Mouse (Mus musculus) heart, adult 2 months (tissue): ENCODE results near the gene Srcap. TPM values are rescaled to one million over a fixed set of nuclear protein-coding genes. Genes with fewer than 3 reads are reported as not detected.

ENCODE experiments used
- DNase-seq, 2 experiments: peaks; one replicate each; pipeline ENCODE4 v3.0.0; 2021
- H3K27ac ChIP-seq: fragments of 200-600 bp; 2 replicates; pipeline ENCODE4 v1.8.1; 2022
- H3K27me3 ChIP-seq: fragments of 200-500 bp; 2 replicates; pipeline ENCODE4 v1.6.1; 2012; ENCODE audit warnings: mild to moderate bottlenecking, low read length, inconsistent platforms, mixed read lengths; ENCODE audit not compliant: control insufficient read depth, insufficient read depth
- H3K36me3 ChIP-seq: fragments of 200-500 bp; 2 replicates; pipeline ENCODE4 v1.6.1; 2012; ENCODE audit warnings: low read length, inconsistent platforms; ENCODE audit not compliant: control insufficient read depth, insufficient read depth
- H3K4me1 ChIP-seq: fragments of 200-500 bp; 2 replicates; pipeline ENCODE4 v1.6.1; 2011; ENCODE audit warnings: low read length; ENCODE audit not compliant: control insufficient read depth, insufficient read depth
- H3K4me3 ChIP-seq: fragments of 200-600 bp; 2 replicates; pipeline ENCODE4 v1.8.1; 2022
- H3K79me2 ChIP-seq: fragments of 200-500 bp; replicated peaks from 2 replicates; pipeline ENCODE4 v1.6.1; 2012; ENCODE audit warnings: mild to moderate bottlenecking, inconsistent platforms, low read length, moderate library complexity, mixed read lengths; ENCODE audit not compliant: control insufficient read depth, insufficient read depth
- H3K9ac ChIP-seq: fragments of 200-500 bp; 2 replicates; pipeline ENCODE4 v1.6.1; 2012; ENCODE audit warnings: low read depth, mild to moderate bottlenecking, control low read depth, inconsistent platforms, low read length, mixed read lengths
- CTCF ChIP-seq: fragments of 200-600 bp; IDR thresholded peaks from 2 replicates; pipeline ENCODE4 v1.8.1; 2022; ENCODE audit warnings: antibody characterized with exemption, mild to moderate bottlenecking, moderate library complexity
- EP300 ChIP-seq: fragments of 200-500 bp; IDR thresholded peaks from 2 replicates; pipeline ENCODE4 v1.6.1; 2011; ENCODE audit warnings: low read depth, low read length, control low read depth; ENCODE audit not compliant: insufficient read depth
- POLR2A ChIP-seq: fragments of 200-500 bp; IDR thresholded peaks from 2 replicates; pipeline ENCODE4 v1.6.1; 2011; ENCODE audit warnings: mild to moderate bottlenecking, low read depth, low read length, control low read depth; ENCODE audit not compliant: insufficient read depth
- WGBS: fragments of 180-500 bp; shearing (Covaris S2); methylation state at CpG from one replicate; pipeline ENCODE4 v1.1.7; 2018; 5-methylcytosine and 5-hydroxymethylcytosine counted together
- intact Hi-C: fragments of 180-260 bp; cut with DNase I; formaldehyde crosslinking; loops from one replicate; pipeline ENCODE4 v1.15.1; 2025
- polyA plus RNA-seq: library from polyadenylated mRNA; depleted of rRNA; stranded (reverse); fragments of >200 nt; gene quantifications from 2 replicates; pipeline ENCODE4 v1.2.3, GENCODE M21; 2012
- total RNA-seq, 2 experiments: library from RNA; stranded (reverse); gene quantifications; 2 replicates each; pipeline ENCODE4 v1.2.3; 2021

Srcap gene
- total and polyA plus RNA-seq, 3 experiments: 15.3 to 55.8 (median 53.1) TPM

DNA sequence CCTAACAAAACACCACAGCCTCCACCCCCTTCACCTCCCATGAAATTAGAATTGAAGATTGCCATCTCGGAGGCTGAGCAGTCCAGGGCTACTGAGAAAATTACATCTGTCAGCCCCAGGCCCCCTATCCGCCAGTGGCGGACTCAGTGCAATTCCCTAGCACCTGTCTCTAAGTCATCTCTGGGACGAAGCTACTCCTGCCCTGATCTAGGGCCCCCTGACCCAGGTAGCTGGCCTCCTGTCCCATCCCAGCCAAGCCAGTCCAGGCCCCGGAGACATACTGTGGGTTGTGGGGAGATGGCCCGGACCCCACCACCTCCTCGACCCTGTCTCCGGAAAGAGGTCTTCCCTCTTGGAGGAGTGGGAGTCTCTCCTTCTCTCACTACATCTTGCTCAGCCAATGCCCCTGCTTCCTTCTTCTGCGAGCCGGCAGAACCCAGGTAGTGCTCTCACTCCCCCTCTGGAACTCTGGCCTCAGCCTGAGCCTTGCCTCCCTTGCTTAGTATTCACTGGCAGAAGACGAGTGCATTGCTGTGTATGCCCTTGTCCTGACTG, 36.5 kb upstream of the Srcap start:
- Histone ChIP-seq H3K36me3 (peaks cover 13% of the 10 kb centered on the region), H3K27ac (no peak overlapping the region), H3K4me3 (no peak overlapping the region), H3K4me1 (peaks cover 4% of the 10 kb centered on the region), H3K79me2 (peaks cover 4% of the 10 kb centered on the region; the same call in 1 of the 2 replicates), H3K9ac (no peak overlapping the region), H3K27me3 (no peaks in the 10 kb centered on the region)
- intact Hi-C loops: loop anchor here (5.0 kb wide), 1 partner anchor 402 kb away; the partner anchor contains the start of genes Zfp646 and Zfp668
- TF ChIP-seq POLR2A: no peak
- no peak for TF ChIP-seq CTCF
- no peak for TF ChIP-seq EP300
- DNase-seq: no peak
- WGBS: 92% methylated on average over 11 of the region's 11 CpGs

DNA sequence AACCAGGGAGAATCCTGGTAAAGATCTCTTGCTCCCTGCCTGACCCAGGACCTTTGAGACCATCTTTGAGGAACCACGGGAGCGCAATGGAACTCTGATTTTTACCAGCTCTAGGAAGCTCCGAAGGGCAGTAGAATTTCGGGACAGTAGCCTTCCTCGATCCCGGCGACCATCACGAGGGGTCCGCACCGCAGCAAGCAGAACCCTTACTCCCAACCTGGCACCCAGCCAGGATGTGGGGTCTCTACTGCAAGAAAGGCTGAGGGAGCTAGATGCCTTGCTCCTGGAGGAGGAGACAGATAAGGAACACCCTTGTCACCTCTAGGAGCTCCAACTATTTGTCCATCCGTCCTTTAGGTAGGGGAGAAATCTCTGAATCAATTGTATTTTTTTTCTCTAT, 35.4 kb upstream of the Srcap start:
- TF ChIP-seq POLR2A (no peak), EP300 (no peak), CTCF (no peak)

DNA sequence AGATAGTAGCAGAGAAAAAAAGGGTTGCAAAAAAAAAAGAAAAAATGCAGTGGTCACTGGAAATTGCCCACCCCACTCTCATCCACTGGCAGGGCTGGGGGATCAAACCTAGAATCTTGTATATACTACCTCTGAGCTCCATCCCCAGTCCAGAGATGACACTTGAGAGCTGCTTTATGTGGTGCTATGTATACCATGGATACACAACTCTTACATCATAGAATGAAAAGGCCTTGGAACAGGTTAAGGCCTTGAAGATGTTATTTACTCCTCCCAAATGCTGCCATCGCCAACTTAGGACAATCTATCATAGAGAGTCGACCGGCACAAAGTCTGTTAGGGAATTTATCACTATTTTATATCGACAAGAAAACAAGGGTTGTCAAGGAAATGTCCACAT, 34.9 kb upstream of the Srcap start:
- Histone ChIP-seq H3K27me3 (no peaks in the 10 kb centered on the region), H3K4me3 (peak overlapping the region; percentile 84), H3K9ac (no peak overlapping the region), H3K27ac (peak overlapping the region; percentile 99), H3K36me3 (peaks cover 21% of the 10 kb centered on the region), H3K4me1 (peaks cover 5% of the 10 kb centered on the region), H3K79me2 (peaks cover 4% of the 10 kb centered on the region; the same call in 1 of the 2 replicates)
- DNase-seq: no peak
- TF ChIP-seq EP300: no peak
- no peak for TF ChIP-seq POLR2A
- intact Hi-C loops: loop anchor here (5.0 kb wide), 1 partner anchor 400 kb away; the partner anchor contains the start of genes Zfp646 and Zfp668
- 59% methylated on average over 4 of the region's 4 CpGs for WGBS

More for the DNA sequence above, 35.4 kb upstream of the Srcap start:
- Histone ChIP-seq H3K27ac (no peak overlapping the region), H3K27me3 (no peaks in the 10 kb centered on the region), H3K4me1 (peaks cover 5% of the 10 kb centered on the region), H3K79me2 (peaks cover 4% of the 10 kb centered on the region; the same call in 1 of the 2 replicates), H3K36me3 (peaks cover 20% of the 10 kb centered on the region), H3K4me3 (no peak overlapping the region), H3K9ac (no peak overlapping the region)
- 93% methylated on average over 11 of the region's 11 CpGs for WGBS
- intact Hi-C loops: loop anchor here (5.0 kb wide), 1 partner anchor 401 kb away; the partner anchor contains the start of genes Zfp646 and Zfp668
- no peak for DNase-seq

DNA sequence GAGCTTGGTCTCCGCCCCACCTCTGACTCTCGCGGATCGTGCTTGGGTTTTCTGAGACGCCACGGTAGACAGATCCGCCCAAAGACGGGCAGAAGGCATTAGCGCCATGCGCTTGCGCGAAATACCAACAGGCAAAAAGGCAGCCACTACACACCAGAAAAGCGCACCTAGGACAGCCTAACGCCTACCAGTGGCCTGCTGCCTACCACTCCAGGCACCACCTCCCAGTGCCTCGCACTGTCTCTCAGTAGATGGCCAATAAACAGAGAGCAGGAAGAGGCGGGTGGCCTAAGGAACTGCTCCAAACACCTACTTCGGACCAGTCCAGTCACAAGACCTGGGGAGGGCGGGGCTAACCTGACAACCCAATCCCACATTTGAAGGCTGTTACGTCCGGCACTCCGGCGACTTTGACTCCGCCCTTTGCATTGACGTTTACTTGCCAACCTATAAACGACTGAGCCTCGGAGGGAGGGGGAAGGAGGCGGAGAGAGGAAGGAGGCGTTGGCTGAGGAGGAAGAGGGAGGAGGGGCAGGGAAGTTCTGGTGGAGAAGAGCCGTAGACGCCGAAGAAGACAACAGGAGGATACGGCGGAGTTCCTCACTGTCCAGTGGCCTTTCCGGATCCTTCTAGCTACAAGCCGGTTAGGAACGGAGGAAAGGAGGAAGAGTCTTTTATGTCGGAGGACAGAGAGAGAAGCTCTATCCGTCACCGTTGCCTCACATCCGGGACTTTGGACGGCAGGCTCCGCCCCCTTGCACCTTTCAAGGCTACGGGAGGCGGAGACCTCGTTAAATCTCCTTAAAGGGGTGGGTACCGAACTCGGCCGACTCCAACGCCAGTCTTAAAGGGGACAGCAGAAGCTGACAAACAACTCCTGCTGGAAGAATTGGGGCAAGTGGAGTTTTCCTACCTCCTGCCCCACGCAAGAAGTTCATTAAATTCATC, 33.8 kb upstream of the Srcap start:
- Histone ChIP-seq H3K27me3 (no peaks in the 10 kb centered on the region), H3K4me3 (peak overlapping the region; percentile 84), H3K27ac (peak overlapping the region; percentile 99), H3K9ac (peak overlapping the region; percentile 73), H3K79me2 (peaks cover 4% of the 10 kb centered on the region; the same call in 1 of the 2 replicates), H3K4me1 (peaks cover 4% of the 10 kb centered on the region), H3K36me3 (peaks cover 16% of the 10 kb centered on the region)
- peak; percentile 96 to 100 for DNase-seq
- TF ChIP-seq EP300 (peak; percentile 88), POLR2A (peak; percentile 95), CTCF (peak; percentile 37)
- under 1% methylated on average over 50 of the region's 50 CpGs for WGBS
- intact Hi-C loops: loop anchor here (5.0 kb wide), 1 partner anchor 399 kb away; the partner anchor contains the start of genes Zfp646 and Zfp668

DNA sequence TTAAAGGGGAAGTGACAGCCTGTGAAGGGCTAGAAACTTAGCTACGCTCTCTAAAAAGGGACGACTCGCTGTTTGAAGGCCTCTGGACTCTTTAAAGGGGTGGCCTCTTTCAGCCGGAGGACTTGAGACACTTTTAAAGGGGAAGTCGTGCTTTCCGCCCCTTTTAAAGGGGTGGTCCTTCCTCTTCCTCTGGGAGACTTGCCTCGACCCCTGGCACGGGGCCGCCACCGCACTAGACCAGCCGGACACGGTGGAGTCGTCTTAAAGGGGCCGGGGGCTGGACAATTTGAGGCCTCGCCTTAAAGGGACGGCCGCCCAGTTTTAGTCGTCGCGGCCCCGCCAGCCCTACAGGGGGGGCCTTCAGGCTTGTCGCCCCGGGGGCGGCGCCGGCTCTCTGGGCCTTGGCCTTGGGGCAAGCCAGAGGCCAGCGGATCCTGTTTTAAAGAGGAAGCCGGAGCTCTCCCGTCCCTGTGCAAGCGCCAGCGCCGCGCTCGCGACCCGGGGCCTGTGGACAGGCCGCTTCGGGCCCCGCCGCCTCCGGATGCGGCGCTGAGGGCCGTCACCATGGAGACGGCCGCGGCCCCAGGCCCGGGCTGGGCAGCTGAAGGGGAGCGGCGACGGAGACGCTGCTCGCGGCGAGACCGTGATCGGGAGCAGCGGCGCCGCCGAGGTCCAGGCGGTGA, 33.0 kb upstream of the Srcap start, which contains the start of gene Fbrs:
TSS of gene Fbrs (plus strand) at position 565 of the 683 bp plus-strand sequence.
- Histone ChIP-seq H3K4me3 (peak within 1 kb of the TSS; percentile 84), H3K27ac (peak within 1 kb of the TSS; percentile 99), H3K27me3 (no peaks in the 10 kb centered on the region), H3K79me2 (peaks cover 2% of the 10 kb centered on the region; the same call in 1 of the 2 replicates), H3K36me3 (peaks cover 23% of the 10 kb centered on the region), H3K4me1 (peaks cover 4% of the 10 kb centered on the region), H3K9ac (peak within 1 kb of the TSS; percentile 97)
- peak; percentile 96 to 98 for DNase-seq
- WGBS: under 1% methylated on average over 61 of the region's 62 CpGs
- TF ChIP-seq CTCF: no peak
- TF ChIP-seq POLR2A: peak; percentile 31; the same call in 1 of the 2 replicates
- intact Hi-C loops: loop anchor here (5.0 kb wide), 1 partner anchor 399 kb away; the partner anchor contains the start of genes Zfp646 and Zfp668
